Mouse (Mus musculus) midbrain, embryonic 10.5 days (tissue): ENCODE data around the gene Ece1. TPM values are rescaled to one million over a fixed set of nuclear protein-coding genes. Genes with fewer than 3 reads are reported as not detected.

Source experiments
- DNase-seq: peaks from one replicate; pipeline ENCODE4 v3.0.0-alpha.2; 2017; ENCODE audit warnings: low spot score
- H3K27ac ChIP-seq: fragments of 300-500 bp; sonication (generic); replicated peaks from 2 replicates; pipeline ENCODE4 v1.5.1; 2016; ENCODE audit warnings: mild to moderate bottlenecking
- H3K27me3 ChIP-seq: fragments of 300-500 bp; sonication (generic); 2 replicates; pipeline ENCODE4 v1.6.1; 2016; ENCODE audit warnings: low read depth, mild to moderate bottlenecking; ENCODE audit not compliant: poor library complexity, severe bottlenecking
- H3K36me3 ChIP-seq: fragments of 300-500 bp; sonication (generic); 2 replicates; pipeline ENCODE4 v1.6.1; 2016; ENCODE audit warnings: mild to moderate bottlenecking, moderate library complexity
- H3K4me1 ChIP-seq: fragments of 300-500 bp; sonication (generic); 2 replicates; pipeline ENCODE4 v1.6.1; 2016
- H3K4me3 ChIP-seq: fragments of 300-500 bp; sonication (generic); 2 replicates; pipeline ENCODE4 v1.5.1; 2016; ENCODE audit warnings: mild to moderate bottlenecking, moderate library complexity
- H3K9me3 ChIP-seq: fragments of 300-500 bp; sonication (generic); replicated peaks from 2 replicates; pipeline ENCODE4 v1.6.1; 2016; ENCODE audit warnings: mild to moderate bottlenecking
- WGBS: fragments of 180-500 bp; shearing (Covaris S2); methylation state at CpG from one replicate; pipeline ENCODE4 v1.1.7; 2016; 5-methylcytosine and 5-hydroxymethylcytosine counted together
- polyA plus RNA-seq: library from polyadenylated mRNA; unstranded; fragments of >200 nt; fragmentation: Nextera tagmentation; extraction: Ambion mirVana; gene quantifications from 2 replicates; pipeline ENCODE4 v1.2.1, GENCODE M21; 2016

Ece1 gene
- 31.6 and 31.7 TPM in 2 replicates for polyA plus RNA-seq

GRCm38 (mm10) chr4:137862019-137862418, at the start of gene Ece1:
Ece1 (plus strand) TSS chr4:137862237.
- H3K27me3 ChIP-seq, result peaks cover 12% of the 10 kb centered on the region
- H3K4me3 ChIP-seq, result peak within 1 kb of the TSS; percentile 75
- H3K27ac ChIP-seq, result peak within 1 kb of the TSS; percentile 87
- peaks cover 61% of the 10 kb centered on the region for H3K4me1 ChIP-seq
- no peaks in the 10 kb centered on the region for H3K36me3 ChIP-seq
- no peaks in the 10 kb centered on the region for H3K9me3 ChIP-seq
- peak; percentile 92 for DNase-seq
- under 1% methylated on average over 37 of the region's 37 CpGs for WGBS

GRCm38 (mm10) chr4:137812946-137813708, 48.9 kb upstream of the Ece1 start:
- H3K27ac ChIP-seq, result no peak overlapping the region
- H3K9me3 ChIP-seq, result no peaks in the 10 kb centered on the region
- H3K36me3 ChIP-seq, result no peaks in the 10 kb centered on the region
- 0 out of 2 replicates have a peak, but pooled peaks cover 8% of the 10 kb centered on the region for H3K27me3 ChIP-seq
- WGBS, result 67% methylated on average over 13 of the region's 13 CpGs
- H3K4me3 ChIP-seq, result no peak overlapping the region
- peaks cover 7% of the 10 kb centered on the region; the same call in 1 of the 2 replicates for H3K4me1 ChIP-seq
- DNase-seq, result no peak

DNA sequence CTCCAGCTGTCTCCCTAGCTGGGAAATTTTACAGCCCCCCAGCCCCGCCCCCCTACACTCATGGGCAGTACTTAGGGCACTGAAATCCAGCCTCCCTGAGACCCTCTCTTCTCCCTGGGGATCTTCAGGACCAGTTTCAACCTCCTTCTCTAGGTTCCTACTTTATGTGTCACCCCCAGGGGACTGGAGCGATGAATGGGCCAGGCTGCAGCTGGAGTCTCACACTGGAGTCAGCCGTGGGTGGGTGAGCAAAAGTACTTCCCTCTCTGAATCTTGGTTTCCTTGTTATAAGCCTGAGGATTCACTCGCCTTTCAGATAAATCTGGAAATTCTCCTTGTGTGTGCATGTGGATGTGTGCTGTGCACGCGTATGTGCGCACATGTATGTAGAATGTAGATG, 47.9 kb upstream of the Ece1 start:
- Histone ChIP-seq H3K27ac (0 out of 2 replicates have a peak overlapping the region, but pooled peaks have one; percentile 33), H3K36me3 (no peaks in the 10 kb centered on the region), H3K4me3 (no peak overlapping the region), H3K9me3 (no peaks in the 10 kb centered on the region), H3K27me3 (0 out of 2 replicates have a peak, but pooled peaks cover 8% of the 10 kb centered on the region), H3K4me1 (peaks cover 7% of the 10 kb centered on the region; the same call in 1 of the 2 replicates)
- DNase-seq, result no peak
- 83% methylated on average over 7 of the region's 7 CpGs for WGBS

GRCm38 (mm10) chr4:137815473-137815872, 46.6 kb upstream of the Ece1 start:
- Histone ChIP-seq H3K4me1 (peaks cover 7% of the 10 kb centered on the region; the same call in 1 of the 2 replicates), H3K27ac (no peak overlapping the region), H3K27me3 (0 out of 2 replicates have a peak, but pooled peaks cover 8% of the 10 kb centered on the region), H3K4me3 (no peak overlapping the region), H3K36me3 (no peaks in the 10 kb centered on the region), H3K9me3 (no peaks in the 10 kb centered on the region)
- 74% methylated on average over 3 of the region's 3 CpGs for WGBS
- no peak for DNase-seq

GRCm38 (mm10) chr4:137816216-137816615, 45.8 kb upstream of the Ece1 start:
- Histone ChIP-seq H3K27me3 (0 out of 2 replicates have a peak, but pooled peaks cover 8% of the 10 kb centered on the region), H3K27ac (no peak overlapping the region), H3K4me3 (no peak overlapping the region), H3K4me1 (peaks cover 7% of the 10 kb centered on the region; the same call in 1 of the 2 replicates), H3K9me3 (no peaks in the 10 kb centered on the region), H3K36me3 (no peaks in the 10 kb centered on the region)
- WGBS, result 70% methylated on average over 7 of the region's 7 CpGs
- DNase-seq, result no peak

- Histone ChIP-seq H3K4me1 (peaks cover 7% of the 10 kb centered on the region; the same call in 1 of the 2 replicates), H3K9me3 (no peaks in the 10 kb centered on the region), H3K27ac (no peak overlapping the region), H3K36me3 (no peaks in the 10 kb centered on the region), H3K27me3 (no peaks in the 10 kb centered on the region), H3K4me3 (no peak overlapping the region)
- DNase-seq, result no peak
- 91% methylated on average over 3 of the region's 3 CpGs for WGBS
These were observed 43.7 kb upstream of the Ece1 start for GRCm38 (mm10) chr4:137818341-137818740.

DNA sequence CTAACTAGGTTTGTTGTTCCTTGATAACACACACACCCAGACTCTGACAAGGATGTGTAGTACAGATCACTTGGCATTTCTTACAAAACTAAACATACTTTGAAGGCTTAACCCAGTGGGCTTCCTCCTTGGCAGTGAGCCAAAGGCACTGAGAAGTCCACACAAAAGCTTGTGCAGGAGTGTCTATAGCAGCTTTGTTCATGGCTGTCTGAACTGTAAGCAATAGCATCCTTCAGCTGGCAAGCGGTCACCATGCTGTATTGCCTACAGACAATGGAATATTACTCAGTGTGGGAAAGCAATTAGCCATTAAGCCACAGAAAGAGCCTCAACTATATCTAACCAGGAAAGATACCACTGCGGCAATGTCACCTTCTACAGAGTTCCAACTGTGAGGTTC, 42.5 kb upstream of the Ece1 start:
- Histone ChIP-seq H3K4me1 (no peaks in the 10 kb centered on the region), H3K9me3 (no peaks in the 10 kb centered on the region), H3K27ac (no peak overlapping the region), H3K4me3 (no peak overlapping the region), H3K27me3 (no peaks in the 10 kb centered on the region), H3K36me3 (no peaks in the 10 kb centered on the region)
- WGBS, result 90% methylated on average over 2 of the region's 2 CpGs
- DNase-seq, result no peak

DNA sequence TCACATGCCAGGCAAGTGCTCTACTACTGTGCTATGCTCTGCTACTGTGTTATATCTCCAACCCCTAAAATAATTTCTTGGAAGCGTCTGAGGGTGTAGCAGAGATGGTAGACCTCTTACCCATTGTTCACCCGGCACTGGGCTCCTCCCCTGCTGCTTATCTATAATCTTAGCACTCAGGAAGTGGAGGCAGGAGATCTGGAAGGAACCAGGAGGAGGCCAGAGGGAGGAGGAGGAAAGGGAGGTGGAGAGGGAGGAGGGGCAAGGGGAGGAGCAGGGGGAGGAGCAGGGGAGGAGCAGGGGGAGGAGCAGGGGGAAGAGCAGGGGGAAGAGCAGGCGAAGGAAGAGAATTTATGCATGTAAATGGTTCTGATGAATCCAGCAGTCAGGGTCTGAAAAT, 41.3 kb upstream of the Ece1 start:
- Histone ChIP-seq H3K4me1 (no peaks in the 10 kb centered on the region), H3K9me3 (no peaks in the 10 kb centered on the region), H3K27me3 (no peaks in the 10 kb centered on the region), H3K4me3 (no peak overlapping the region), H3K36me3 (no peaks in the 10 kb centered on the region), H3K27ac (no peak overlapping the region)
- 55% methylated on average over 3 of the region's 3 CpGs for WGBS
- DNase-seq, result no peak

DNA sequence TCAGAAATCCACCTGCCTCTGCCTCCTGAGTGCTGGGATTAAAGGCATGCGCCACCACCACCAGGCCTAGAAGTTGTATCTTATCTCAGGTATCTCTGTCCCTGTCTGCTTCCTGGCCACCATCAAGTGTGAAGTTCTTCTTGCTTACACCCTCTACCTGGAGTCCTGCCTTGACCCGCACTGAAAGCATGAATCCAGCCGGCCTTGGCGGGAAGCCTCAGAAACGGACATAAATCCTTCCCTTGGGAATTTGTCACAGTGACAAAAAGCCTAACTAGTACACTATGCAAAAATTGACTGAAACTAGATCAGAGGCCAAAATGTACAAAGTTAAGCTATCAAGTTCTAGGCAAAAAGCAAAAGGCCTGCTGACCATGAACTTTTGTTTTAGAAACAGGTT, 39.5 kb upstream of the Ece1 start:
- no peak for DNase-seq
- Histone ChIP-seq H3K27me3 (no peaks in the 10 kb centered on the region), H3K4me1 (no peaks in the 10 kb centered on the region), H3K4me3 (no peak overlapping the region), H3K36me3 (no peaks in the 10 kb centered on the region), H3K9me3 (no peaks in the 10 kb centered on the region), H3K27ac (no peak overlapping the region)
- 96% methylated on average over 5 of the region's 5 CpGs for WGBS

- H3K36me3 ChIP-seq, result no peaks in the 10 kb centered on the region
- DNase-seq, result no peak
- no peak overlapping the region for H3K4me3 ChIP-seq
- no peak overlapping the region for H3K27ac ChIP-seq
- H3K27me3 ChIP-seq, result 0 out of 2 replicates have a peak, but pooled peaks cover under 1% of the 10 kb centered on the region
- 87% methylated on average over 3 of the region's 3 CpGs for WGBS
- H3K9me3 ChIP-seq, result no peaks in the 10 kb centered on the region
- no peaks in the 10 kb centered on the region for H3K4me1 ChIP-seq
These were observed 38.5 kb upstream of the Ece1 start for GRCm38 (mm10) chr4:137823542-137823941.

DNA sequence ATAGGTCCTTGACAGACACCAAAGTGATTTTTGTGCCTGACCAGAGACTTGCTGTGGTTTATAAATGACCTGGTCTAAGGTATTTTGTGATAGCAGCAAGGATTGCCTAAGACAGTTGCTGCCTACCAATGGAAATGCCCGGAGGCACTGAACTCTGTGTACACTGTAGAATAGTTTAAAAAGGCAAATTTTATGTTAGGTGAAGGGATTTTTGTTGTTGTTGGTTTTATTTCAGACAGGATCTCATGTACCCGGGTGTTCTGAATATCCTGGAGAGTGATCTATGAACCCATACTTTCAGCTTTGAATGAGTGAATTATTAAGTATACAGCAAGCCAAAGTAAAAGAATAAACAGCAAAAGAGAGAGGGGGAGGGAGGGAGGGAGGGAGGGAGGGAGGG, 37.2 kb upstream of the Ece1 start:
- no peak overlapping the region for H3K27ac ChIP-seq
- no peaks in the 10 kb centered on the region for H3K9me3 ChIP-seq
- H3K4me3 ChIP-seq, result no peak overlapping the region
- H3K4me1 ChIP-seq, result no peaks in the 10 kb centered on the region
- peaks cover 13% of the 10 kb centered on the region for H3K27me3 ChIP-seq
- WGBS, result 81% methylated on average over 2 of the region's 2 CpGs
- no peak for DNase-seq
- no peaks in the 10 kb centered on the region for H3K36me3 ChIP-seq

GRCm38 (mm10) chr4:137830380-137830779, 31.7 kb upstream of the Ece1 start:
- Histone ChIP-seq H3K27ac (no peak overlapping the region), H3K4me3 (no peak overlapping the region), H3K4me1 (peaks cover 7% of the 10 kb centered on the region), H3K27me3 (peaks cover 26% of the 10 kb centered on the region), H3K36me3 (no peaks in the 10 kb centered on the region), H3K9me3 (no peaks in the 10 kb centered on the region)
- 27% methylated on average over 6 of the region's 6 CpGs for WGBS
- DNase-seq, result no peak

- no peak for DNase-seq
- Histone ChIP-seq H3K27me3 (peaks cover 29% of the 10 kb centered on the region), H3K27ac (no peak overlapping the region), H3K36me3 (no peaks in the 10 kb centered on the region), H3K4me3 (no peak overlapping the region), H3K9me3 (no peaks in the 10 kb centered on the region), H3K4me1 (peaks cover 13% of the 10 kb centered on the region)
- WGBS, result 87% methylated on average over 11 of the region's 11 CpGs
These were observed 30.4 kb upstream of the Ece1 start for GRCm38 (mm10) chr4:137831598-137831997.
